Mouse (Mus musculus) heart, embryonic 14.5 days (tissue): ENCODE measurements at regions not wholly inside any gene's neighbourhood (a gene's known extent, or its start where the extent isn't known, plus 50 kb on each side); places are given as distances from the start of the nearest gene placed in this dataset.

Experiments used
- ATAC-seq: fragments of 200-750 bp; cut with Nextera tagmentation; 2 replicates; pipeline ENCODE4 v1.8.0; 2017; ENCODE audit warnings: low read depth, moderate TSS enrichment; ENCODE audit not compliant: insufficient number of reproducible peaks, insufficient read depth, low FRiP score
- H3K27ac ChIP-seq, 2 experiments: fragments of 200-500 bp in 1 of 2; fragments of 300-500 bp in 1 of 2; sonication (generic) in 1 of 2; replicated peaks in 1 of 2; 2 replicates each; pipeline ENCODE4 v1.5.1; 2012 to 2014; ENCODE audit warnings: low read depth in 2 of 2, low read length in 2 of 2, control low read depth in 1 of 2, mild to moderate bottlenecking in 1 of 2, mixed read lengths in 1 of 2; ENCODE audit not compliant: control insufficient read depth in 1 of 2, insufficient read depth in 1 of 2
- H3K27me3 ChIP-seq: fragments of 300-500 bp; sonication (generic); 2 replicates; pipeline ENCODE4 v1.6.1; 2014; ENCODE audit warnings: mild to moderate bottlenecking, low read length, control low read depth; ENCODE audit not compliant: control insufficient read depth, insufficient read depth
- H3K36me3 ChIP-seq: fragments of 300-500 bp; sonication (generic); 2 replicates; pipeline ENCODE4 v1.6.1; 2014; ENCODE audit warnings: mild to moderate bottlenecking, control low read depth, low read length, mixed read lengths; ENCODE audit not compliant: control insufficient read depth, insufficient read depth
- H3K4me1 ChIP-seq, 2 experiments: fragments of 200-500 bp in 1 of 2; fragments of 300-500 bp in 1 of 2; sonication (generic) in 1 of 2; 2 replicates each; pipeline ENCODE4 v1.6.1; 2012 to 2014; ENCODE audit warnings: low read length in 2 of 2, control low read depth in 1 of 2, mixed read lengths in 1 of 2; ENCODE audit not compliant: control insufficient read depth in 2 of 2, insufficient read depth in 2 of 2
- H3K4me2 ChIP-seq: fragments of 300-500 bp; sonication (generic); 2 replicates; pipeline ENCODE4 v1.6.1; 2014; ENCODE audit warnings: mild to moderate bottlenecking, low read length
- H3K4me3 ChIP-seq, 2 experiments: fragments of 200-500 bp in 1 of 2; fragments of 300-500 bp in 1 of 2; sonication (generic) in 1 of 2; 2 replicates each; pipeline ENCODE4 v1.5.1; 2012 to 2014; ENCODE audit warnings: low read length in 2 of 2, mild to moderate bottlenecking in 2 of 2, control low read depth in 1 of 2, low read depth in 1 of 2, moderate library complexity in 1 of 2; ENCODE audit not compliant: control insufficient read depth in 1 of 2, insufficient read depth in 1 of 2
- H3K9ac ChIP-seq: fragments of 300-500 bp; sonication (generic); 2 replicates; pipeline ENCODE4 v1.6.1; 2014; ENCODE audit warnings: mild to moderate bottlenecking, low read length
- H3K9me3 ChIP-seq: fragments of 300-500 bp; sonication (generic); 2 replicates; pipeline ENCODE4 v1.6.1; 2016; ENCODE audit warnings: low read length, control low read depth; ENCODE audit not compliant: control insufficient read depth
- WGBS: fragments of 180-500 bp; shearing (Covaris S2); extraction: QIAGEN DNeasy Blood & Tissue Kit; methylation state at CpG from one replicate; pipeline ENCODE4 v1.1.7; 2014; 5-methylcytosine and 5-hydroxymethylcytosine counted together

DNA sequence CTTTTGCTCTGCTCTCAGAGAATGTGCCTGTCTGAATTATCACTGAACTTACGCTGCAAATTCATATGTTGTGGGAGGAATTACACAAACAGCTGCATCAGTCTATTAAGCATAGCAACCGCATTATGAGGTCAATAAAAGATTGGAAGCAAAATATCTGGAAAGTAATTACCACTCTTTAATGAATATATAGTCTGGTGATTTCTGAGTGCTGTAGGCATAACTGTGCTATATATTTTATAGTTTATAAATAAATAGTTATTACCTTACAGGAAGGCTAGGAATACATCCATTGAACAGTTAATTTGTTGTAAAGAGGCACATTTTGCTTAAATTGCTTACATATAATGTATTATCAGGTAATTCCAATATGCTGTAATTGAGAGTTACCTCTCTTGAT lies 123.7 kb upstream of the Tfap2d start:
- Histone ChIP-seq H3K4me3 (no peak overlapping the region), H3K9ac (no peak overlapping the region), H3K36me3 (no peaks in the 10 kb centered on the region), H3K9me3 (no peaks in the 10 kb centered on the region), H3K4me1 (no peaks in the 10 kb centered on the region), H3K27ac (no peak overlapping the region), H3K4me2 (no peak overlapping the region), H3K27me3 (no peaks in the 10 kb centered on the region)
- 71% methylated on average over 2 of the region's 2 CpGs for WGBS
- no peak for ATAC-seq

DNA sequence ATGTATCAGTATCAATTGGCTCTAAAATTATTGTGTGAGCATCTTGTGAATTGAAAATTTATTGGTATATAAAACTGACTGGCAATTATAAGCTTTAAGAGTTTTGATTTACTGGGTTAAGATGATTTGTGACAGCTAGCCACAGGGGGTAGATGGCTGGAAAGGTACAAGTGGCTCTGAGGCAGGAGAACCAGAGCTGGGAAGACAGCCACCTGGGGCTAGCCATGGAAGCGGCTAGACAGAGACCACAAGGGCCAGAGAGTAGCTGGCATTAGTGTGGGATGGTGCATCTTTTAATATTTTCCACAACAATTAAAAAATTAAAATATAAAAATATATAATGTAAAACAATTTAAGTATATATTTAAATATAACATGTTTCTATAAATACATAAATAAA lies 86.0 kb upstream of the Tfap2d start:
- H3K27ac ChIP-seq: no peak overlapping the region
- no peaks in the 10 kb centered on the region for H3K27me3 ChIP-seq
- no peaks in the 10 kb centered on the region for H3K4me1 ChIP-seq
- no peaks in the 10 kb centered on the region for H3K9me3 ChIP-seq
- H3K4me2 ChIP-seq: no peak overlapping the region
- H3K4me3 ChIP-seq: no peak overlapping the region
- H3K9ac ChIP-seq: no peak overlapping the region
- no peaks in the 10 kb centered on the region for H3K36me3 ChIP-seq
- WGBS: 79% methylated on average over 1 of the region's 1 CpGs
- ATAC-seq: no peak
